Mouse (Mus musculus) ovary, postnatal 36 days (tissue): ENCODE data around the gene Asic2.

Source experiments
- DNase-seq: peaks from one replicate; pipeline ENCODE4 v3.0.0; 2022; ENCODE audit warnings: low spot score, mixed read lengths

Gene Asic2

DNA sequence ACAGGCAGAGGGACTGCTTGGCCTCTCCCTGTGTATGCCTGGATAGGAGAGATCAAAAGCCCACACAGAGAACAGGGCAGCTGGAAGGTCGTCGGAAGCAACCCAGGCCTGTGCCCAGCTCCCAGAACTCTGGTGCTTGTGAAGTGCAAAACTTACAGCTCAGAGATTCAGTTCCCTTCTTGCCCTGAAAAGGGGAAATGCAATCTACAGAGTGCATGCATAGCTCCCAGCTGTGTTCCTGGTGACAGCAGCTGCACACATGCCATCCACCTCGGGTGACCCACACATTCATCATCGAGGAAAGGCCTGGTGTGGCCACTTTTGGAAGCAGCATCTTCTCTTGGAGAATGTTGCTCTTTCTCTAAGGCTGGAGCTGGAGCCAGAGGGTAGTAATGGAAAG, 13.9 kb downstream of the Asic2 start:
- DNase-seq = no peak

GRCm38 (mm10) chr11:81948021-81948420, 20.2 kb downstream of the Asic2 start:
- DNase-seq = no peak

DNA sequence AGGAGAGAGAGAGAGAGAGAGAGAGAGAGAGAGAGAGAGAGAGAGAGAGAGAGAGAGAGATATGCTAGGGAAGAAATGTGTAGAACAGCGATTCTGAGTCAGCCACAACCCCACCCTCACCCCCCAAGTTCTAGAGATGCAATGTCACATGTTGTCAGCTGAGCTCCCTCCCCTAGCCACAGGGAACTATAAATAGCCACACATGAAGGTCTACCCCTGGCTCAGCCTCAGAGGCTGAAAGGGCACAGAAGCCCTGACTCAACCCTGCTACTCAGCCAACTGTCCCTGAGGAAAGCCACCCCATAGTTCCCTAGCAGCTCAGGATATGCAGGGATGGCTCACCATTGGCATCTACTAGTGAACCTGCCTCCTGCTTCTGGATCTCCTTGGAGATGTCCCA, 26.1 kb downstream of the Asic2 start:
- no peak for DNase-seq

GRCm38 (mm10) chr11:81940988-81941387, 27.3 kb downstream of the Asic2 start:
- DNase-seq = no peak

DNA sequence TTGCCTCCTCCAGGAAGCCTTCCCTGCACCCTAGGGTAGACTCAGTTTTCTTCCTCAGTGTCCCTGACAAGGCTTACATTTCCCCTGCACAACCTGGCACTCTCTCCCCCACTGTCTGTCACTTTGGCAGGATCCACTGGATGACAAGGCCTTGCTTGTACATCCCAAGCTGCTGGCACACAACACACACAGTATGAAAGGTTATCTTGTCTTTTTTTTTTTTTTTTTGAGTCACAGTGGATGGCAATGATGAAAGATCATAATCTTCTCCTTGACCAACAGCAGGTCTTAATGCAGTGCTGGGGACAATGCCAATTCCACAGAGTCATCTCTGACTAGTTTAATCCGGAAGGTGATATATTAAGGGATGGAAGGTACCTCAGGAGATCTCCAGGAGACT, 30.7 kb downstream of the Asic2 start:
- no peak for DNase-seq

GRCm38 (mm10) chr11:81926393-81926792, 41.9 kb downstream of the Asic2 start:
- no peak for DNase-seq

DNA sequence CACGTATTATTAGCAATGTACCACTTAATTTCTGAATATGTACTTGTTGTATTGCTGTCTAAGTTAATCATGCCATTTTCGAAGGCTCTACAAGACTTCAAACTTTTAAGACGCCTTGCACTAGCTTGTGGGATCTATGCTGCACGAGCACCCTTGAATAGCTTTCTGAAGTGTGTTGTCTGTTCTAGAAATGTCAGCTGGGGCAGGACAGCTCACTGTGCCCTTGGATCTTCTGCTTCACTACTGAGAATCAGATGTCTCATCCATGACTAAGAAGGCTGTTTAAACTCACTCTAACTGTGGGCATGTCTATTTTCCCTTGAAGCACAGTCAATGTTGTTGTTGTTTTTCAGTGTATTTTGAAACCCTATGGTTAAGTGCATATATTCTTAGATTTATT, 44.6 kb downstream of the Asic2 start:
- no peak for DNase-seq

- DNase-seq = no peak
These were observed 45.2 kb downstream of the Asic2 start for GRCm38 (mm10) chr11:81923096-81923495.

DNA sequence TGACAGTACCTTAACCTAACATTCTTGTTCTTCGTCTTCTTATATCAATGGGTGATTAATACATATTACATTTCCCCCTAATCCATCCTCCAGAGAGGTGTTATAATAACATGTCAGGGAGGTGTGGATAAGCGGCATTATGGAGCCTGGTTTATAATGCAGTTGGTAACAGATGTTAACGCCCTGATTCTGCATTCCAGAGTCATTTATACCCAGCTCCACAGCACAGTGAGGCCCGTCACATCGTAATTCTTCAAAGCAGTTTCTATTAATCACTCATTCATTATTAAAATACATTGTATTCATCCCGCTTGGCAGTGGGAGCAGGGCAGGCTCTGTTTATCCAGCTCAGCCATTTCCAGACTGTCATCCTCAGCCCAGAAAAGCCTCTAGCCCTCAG, 52.8 kb downstream of the Asic2 start:
- DNase-seq = no peak

DNA sequence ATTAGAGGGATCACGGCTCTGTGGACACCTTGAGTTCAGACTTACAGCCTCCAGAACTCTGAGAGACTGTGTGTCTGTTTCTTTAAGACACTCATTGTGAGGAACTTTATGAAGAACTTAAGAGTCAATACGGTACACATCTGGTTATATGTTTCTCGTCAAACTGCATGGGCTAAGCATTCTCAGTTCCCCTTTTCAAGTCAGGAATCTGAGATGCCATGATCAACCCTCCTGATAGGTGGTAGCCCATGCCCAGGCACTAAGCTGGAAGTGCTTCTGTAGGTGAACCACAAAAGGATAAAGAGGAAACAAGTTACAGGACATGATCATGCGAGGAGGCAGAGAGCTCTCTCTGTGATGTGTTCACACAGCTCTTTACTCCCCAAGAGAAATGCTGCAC, 55.2 kb downstream of the Asic2 start:
- DNase-seq = no peak

GRCm38 (mm10) chr11:81909397-81909894, 58.8 kb downstream of the Asic2 start:
- no peak for DNase-seq

GRCm38 (mm10) chr11:81908760-81909159, 59.5 kb downstream of the Asic2 start:
- DNase-seq = no peak

GRCm38 (mm10) chr11:81902318-81902717, 65.9 kb downstream of the Asic2 start:
- no peak for DNase-seq

DNA sequence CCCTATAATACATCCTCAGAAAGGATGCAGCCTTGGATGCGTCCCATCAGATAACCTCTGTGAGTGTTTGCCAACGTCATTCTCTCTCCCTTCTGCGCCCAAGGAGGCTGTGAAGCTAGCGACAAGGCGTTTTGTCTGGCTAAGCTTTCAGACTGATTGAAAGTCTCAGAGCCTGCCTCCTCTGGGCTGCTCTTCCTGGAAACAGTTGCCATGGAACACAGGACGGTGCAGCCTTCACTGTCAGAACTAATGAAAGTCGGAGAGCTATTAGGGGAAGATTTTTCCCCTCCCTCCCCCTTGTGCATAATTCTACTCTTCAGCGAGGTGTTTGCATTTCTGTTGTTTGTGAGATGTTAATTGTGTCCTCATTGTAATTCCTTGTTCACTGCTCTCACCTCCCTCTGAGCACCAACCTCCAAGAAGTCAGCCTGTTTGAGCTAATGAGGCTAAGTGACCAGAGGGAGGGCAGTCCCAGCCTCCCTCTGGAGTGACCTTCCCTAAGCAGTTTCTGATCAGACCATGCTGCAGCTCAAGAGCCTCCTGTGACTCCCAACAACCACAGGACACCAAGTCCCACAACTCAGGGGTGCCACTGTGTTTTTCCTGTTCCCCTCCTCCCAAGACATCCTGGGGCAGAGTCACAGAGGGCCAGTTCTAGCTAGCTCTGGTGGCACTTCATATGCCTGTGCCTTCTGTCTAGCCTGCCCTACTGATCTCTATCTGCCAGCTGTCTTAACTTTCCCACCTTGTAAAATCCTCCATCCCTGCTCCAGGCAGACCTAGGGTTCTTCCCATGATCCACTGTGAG, 70.5 kb downstream of the Asic2 start:
- DNase-seq = no peak

- no peak for DNase-seq
These were observed 71.7 kb downstream of the Asic2 start for GRCm38 (mm10) chr11:81896511-81896910.

DNA sequence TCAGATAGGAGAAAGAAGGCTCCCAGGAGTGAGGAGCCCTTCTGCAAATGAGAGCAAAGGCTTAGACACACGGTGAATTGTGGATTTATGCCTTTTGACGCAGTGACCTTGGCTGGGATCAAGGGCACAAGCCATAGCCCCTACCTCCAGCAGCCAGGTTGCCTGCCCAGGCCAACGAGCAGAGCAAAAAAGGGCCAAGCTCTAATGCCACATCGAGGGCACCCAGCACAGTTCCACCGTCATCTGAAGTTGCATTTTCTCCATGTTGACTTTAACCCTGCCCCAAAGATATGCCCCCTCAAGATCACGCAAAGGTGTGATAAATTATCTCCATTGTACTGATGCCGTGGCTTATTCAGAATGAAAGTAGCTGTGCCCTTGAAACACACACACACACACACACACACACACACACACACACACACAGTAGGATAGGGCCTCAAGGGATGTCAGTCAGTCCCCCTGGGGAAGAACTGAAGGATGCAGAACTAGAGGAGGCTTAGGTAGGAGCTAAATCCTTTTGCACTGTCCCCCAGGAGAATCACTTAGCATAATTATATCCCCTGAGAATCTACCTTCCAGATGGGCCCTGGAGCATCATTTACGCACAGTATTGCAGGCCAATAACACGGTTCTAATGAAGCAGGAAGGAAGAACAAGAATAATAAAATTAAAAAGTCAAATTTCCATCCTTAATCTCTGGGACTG, 96.6 kb downstream of the Asic2 start:
- DNase-seq = no peak

DNA sequence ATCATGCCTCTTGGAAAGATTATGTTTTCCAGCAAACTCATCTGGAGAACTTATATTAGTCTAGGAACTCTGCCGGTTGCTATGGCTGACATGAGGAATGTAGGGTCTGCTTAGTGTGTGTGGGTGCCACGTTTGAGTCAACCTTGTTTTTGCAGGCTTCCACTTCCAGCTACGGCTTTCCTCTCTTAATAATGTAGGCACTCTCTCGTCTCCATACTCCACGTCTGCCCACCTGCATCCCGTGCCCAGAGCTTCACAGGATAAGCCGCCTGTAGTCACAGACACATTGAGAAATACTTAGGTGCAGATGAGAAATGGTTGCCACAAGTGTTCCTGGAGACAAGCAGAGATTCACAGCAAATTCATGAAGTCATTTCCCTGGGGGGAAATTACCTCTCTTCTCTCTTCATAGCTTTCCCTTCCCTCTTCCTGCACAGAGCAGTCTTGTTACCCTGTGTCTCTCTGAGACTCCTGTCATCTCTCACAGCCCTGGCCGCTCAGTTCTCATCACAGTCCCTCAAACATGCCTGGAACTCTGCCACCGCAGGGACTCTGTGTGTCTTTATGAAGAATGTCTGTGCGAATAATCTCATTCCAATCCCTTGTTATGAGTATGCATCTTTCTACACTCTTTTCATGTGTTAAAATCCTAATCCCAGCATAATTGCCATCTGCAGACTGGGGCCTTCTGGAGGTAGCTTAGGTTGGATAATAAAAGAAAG, 102.4 kb downstream of the Asic2 start:
- no peak for DNase-seq

DNA sequence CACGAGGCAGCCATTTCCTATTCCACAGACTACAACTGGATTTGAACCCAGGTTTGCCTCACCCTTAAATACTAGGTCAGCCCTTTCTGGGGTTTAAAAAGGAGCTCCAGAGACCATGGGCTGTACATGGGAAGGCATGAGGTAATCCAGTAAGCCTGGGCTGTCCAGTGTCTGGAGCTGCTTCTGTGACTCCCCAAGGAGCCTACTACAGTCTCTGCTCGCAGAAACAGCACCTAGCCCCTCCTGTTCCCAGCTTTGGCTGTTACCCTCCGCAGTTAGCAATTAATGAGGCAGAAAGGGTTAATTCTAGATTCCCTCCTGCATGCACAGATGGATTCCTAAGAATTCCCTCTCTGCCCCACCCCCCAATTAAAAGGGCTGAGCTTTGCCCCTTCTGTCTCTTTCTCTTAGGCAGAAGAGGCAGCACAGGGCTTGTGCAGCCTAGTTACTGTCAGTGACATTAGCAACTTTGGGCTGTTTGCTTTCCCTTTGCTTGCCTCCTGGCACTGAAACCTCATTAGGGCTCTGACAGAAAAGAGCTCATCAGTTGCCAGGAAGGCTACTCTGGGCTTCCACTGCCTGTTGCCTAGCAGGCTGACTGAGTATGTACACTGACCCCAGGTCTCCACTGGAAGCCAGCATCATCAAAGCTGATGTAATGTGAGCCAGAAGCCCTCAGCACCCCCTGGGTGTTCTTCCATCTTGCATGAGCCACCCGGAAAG, 107.8 kb downstream of the Asic2 start, which contains the start of gene 5530401A14Rik:
Gene 5530401A14Rik (plus strand): TSS at position 424 of the 723 bp plus-strand sequence.
- DNase-seq = no peak

GRCm38 (mm10) chr11:81847773-81848490, 120.3 kb downstream of the Asic2 start:
- no peak for DNase-seq

- no peak for DNase-seq
These were observed 122.6 kb downstream of the Asic2 start for GRCm38 (mm10) chr11:81845686-81846036.

DNA sequence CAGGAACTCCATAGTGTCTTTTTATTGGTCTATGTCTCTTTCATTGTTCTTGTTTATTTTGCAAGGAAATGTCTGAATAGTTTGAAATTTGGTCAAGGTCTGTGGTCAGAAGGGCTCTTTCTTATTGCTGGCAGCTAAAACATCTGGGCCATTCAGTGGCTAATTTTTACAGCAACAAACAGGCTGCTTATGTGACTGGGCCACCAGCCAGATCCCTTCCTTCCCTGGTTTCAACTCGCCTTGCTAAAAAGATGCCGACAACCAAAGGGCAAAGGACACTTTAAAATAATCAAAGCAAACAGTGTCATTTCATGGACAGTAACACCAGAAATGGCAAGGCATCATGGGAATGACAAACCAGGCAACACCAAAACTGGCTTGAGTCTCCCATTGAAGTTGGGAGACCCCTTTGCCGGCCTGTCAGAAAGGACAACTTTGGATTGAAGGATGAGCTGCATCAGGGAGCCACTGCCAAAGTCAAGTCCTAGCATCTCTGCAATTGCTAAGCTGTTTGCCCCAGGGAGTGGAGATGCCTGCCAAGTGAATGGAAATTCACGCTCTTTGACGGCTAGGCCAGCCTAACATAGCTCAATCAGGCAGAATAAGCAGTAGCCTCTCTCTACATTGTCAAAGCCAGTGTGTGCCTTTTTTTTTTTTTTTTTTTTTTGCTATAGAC, 123.1 kb downstream of the Asic2 start:
- no peak for DNase-seq
